Mouse (Mus musculus) hindbrain, embryonic 14.5 days (tissue): ENCODE results near the gene Gm7138. TPM values are rescaled to one million over a fixed set of nuclear protein-coding genes. Genes with fewer than 3 reads are reported as not detected.
"Not testable (repeated sequence)": the region's sequence is repeated elsewhere in the genome, so short reads cannot be mapped to it uniquely, and the experiment has no call there.

Experiments used
- ATAC-seq: fragments of 200-750 bp; cut with Nextera tagmentation; 2 replicates; pipeline ENCODE4 v1.8.0; 2017; ENCODE audit warnings: moderate number of reproducible peaks, mild to moderate bottlenecking, moderate TSS enrichment, moderate library complexity; ENCODE audit not compliant: low FRiP score
- DNase-seq: peaks from one replicate; pipeline ENCODE4 v3.0.0-alpha.2; 2015; ENCODE audit warnings: low spot score
- H3K27ac ChIP-seq: fragments of 300-500 bp; sonication (generic); 2 replicates; pipeline ENCODE4 v1.5.1; 2014; ENCODE audit warnings: mild to moderate bottlenecking, moderate library complexity
- H3K27me3 ChIP-seq: fragments of 300-500 bp; sonication (generic); 2 replicates; pipeline ENCODE4 v1.6.1; 2014; ENCODE audit warnings: mild to moderate bottlenecking, low read length, mixed read lengths; ENCODE audit not compliant: control insufficient read depth, insufficient read depth
- H3K36me3 ChIP-seq: fragments of 300-500 bp; sonication (generic); replicated peaks from 2 replicates; pipeline ENCODE4 v1.6.1; 2014; ENCODE audit not compliant: control insufficient read depth, insufficient read depth
- H3K4me1 ChIP-seq: fragments of 300-500 bp; sonication (generic); replicated peaks from 2 replicates; pipeline ENCODE4 v1.6.1; 2014; ENCODE audit warnings: antibody characterized with exemption, low read length, mixed read lengths; ENCODE audit not compliant: control insufficient read depth, insufficient read depth
- H3K4me2 ChIP-seq: fragments of 300-500 bp; sonication (generic); replicated peaks from 2 replicates; pipeline ENCODE4 v1.6.1; 2014; ENCODE audit warnings: mild to moderate bottlenecking, moderate library complexity
- H3K4me3 ChIP-seq: fragments of 300-500 bp; sonication (generic); replicated peaks from 2 replicates; pipeline ENCODE4 v1.5.1; 2014; ENCODE audit warnings: mild to moderate bottlenecking, low read length
- H3K9ac ChIP-seq: fragments of 300-500 bp; sonication (generic); 2 replicates; pipeline ENCODE4 v1.6.1; 2014
- H3K9me3 ChIP-seq: fragments of 300-500 bp; sonication (generic); 2 replicates; pipeline ENCODE4 v1.6.1; 2016; ENCODE audit warnings: low read length; ENCODE audit not compliant: control insufficient read depth
- WGBS: fragments of 180-500 bp; shearing (Covaris S2); extraction: QIAGEN DNeasy Blood & Tissue Kit; methylation state at CpG from one replicate; pipeline ENCODE4 v1.1.7; 2014; 5-methylcytosine and 5-hydroxymethylcytosine counted together
- polyA plus RNA-seq: library from polyadenylated mRNA; unstranded; fragments of >200 nt; fragmentation: Nextera tagmentation; extraction: Ambion mirVana; gene quantifications from 2 replicates; pipeline ENCODE4 v1.2.1, GENCODE M21; 2014

The Gm7138 gene
- polyA plus RNA-seq, 1 experiment from 2014 or later, result not detected

DNA sequence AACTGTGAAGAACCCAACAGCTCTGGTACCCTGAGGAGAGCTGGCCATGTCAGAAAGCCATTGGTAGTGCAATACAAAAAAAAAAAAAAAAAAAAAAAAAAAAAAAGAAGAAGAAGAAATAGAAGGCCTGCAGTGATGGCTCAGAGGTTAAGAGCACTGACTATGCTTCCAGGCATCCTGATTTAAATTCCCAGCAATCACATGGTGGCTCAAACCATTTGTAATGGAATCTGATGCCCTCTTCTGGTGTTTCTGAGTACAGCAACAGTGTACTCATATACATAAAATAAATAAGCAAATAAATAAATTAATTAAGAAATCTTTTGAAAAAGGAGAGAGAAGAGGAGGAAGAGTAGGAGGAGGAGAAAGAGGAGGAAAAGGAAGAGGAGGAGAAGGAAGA is 23.3 kb downstream of the Gm7138 start:
- no peak overlapping the region for H3K9ac ChIP-seq
- DNase-seq (no peak), ATAC-seq (no peak)

DNA sequence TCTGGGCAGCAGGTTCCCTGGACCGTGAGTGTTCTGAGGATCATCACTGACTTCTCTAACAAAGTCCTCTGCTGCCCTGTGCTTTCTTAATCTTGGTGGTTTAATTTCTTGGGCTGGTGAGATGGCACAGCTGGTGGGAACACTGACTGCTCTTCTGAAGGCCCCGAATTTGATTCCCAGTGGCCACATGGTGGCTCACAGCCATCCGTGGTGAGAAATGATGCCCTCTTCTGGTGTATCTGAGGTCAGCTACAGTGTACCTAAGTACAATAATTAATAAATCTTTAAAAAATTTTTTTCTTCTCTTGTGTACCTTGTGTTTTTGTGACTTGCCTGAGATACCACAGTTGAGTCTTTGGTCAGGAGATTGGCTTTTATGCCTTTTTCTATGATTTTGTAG is 24.4 kb downstream of the Gm7138 start:
- 69% methylated on average over 3 of the region's 3 CpGs for WGBS
- not testable (repeated sequence) for H3K27ac ChIP-seq, H3K4me1 ChIP-seq, H3K27me3 ChIP-seq, H3K4me3 ChIP-seq, DNase-seq, ATAC-seq, H3K9me3 ChIP-seq, H3K9ac ChIP-seq, H3K4me2 ChIP-seq, H3K36me3 ChIP-seq

More for the DNA sequence above, 23.3 kb downstream of the Gm7138 start:
- Histone ChIP-seq H3K4me2 (no peak overlapping the region), H3K36me3 (no peaks in the 10 kb centered on the region), H3K4me1 (no peaks in the 10 kb centered on the region), H3K27me3 (no peaks in the 10 kb centered on the region), H3K4me3 (no peak overlapping the region), H3K27ac (no peak overlapping the region), H3K9me3 (no peaks in the 10 kb centered on the region)

DNA sequence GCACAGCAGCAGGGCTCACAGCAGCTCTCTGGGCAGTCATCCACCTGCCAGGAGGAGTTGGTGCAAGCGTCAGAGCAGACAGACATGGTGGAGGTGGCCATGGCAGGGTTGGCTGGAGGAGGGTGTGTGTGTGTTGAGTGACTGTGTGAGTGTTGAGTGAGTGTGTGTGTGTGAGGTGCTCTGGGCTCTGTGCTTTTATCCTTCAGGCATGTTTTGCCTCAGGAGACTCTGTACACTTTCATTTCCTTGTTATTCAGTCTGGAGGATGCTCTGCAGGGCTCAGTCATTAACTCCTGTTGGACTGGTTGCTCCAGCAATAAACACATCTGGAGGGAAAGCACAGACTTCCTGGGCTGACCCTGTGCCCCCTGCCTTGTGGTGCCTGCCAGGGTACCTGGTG is 25.5 kb downstream of the Gm7138 start, which contains the start of gene Gm9736:
Gene Gm9736 (minus strand): TSS at position 101 of the 400 bp plus-strand sequence.
- ATAC-seq, DNase-seq: not testable (repeated sequence)

DNA sequence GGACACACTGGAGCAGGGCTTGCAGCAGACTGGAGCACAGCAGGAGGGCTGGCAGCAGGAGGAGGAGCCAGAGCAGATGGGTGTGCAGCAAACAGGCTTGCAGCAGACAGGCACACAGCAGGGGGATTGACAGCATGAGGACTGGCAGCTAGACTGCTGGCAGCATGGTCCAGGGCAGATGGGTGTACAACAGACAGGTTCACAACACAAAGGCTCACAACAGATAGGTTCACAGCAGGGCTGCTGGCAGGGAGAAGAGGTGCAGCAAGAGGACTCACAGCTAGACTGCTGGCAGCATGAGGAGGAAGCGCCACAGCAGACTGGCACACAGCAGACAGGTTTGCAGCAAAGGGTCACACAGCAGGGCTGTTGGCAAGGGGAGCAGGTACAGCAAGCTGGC is 26.1 kb downstream of the Gm7138 start:
- H3K27me3 ChIP-seq, H3K36me3 ChIP-seq, ATAC-seq, H3K27ac ChIP-seq, H3K4me1 ChIP-seq, H3K9me3 ChIP-seq, H3K9ac ChIP-seq, DNase-seq, H3K4me2 ChIP-seq, H3K4me3 ChIP-seq: not testable (repeated sequence)
- WGBS, result 70% methylated on average over 1 of the region's 1 CpGs

More for the DNA sequence above, 25.5 kb downstream of the Gm7138 start, which contains the start of gene Gm9736:
- H3K9ac ChIP-seq, H3K9me3 ChIP-seq, H3K27ac ChIP-seq, H3K4me3 ChIP-seq, H3K4me2 ChIP-seq, H3K4me1 ChIP-seq, H3K27me3 ChIP-seq, H3K36me3 ChIP-seq: not testable (repeated sequence)
- 44% methylated on average over 1 of the region's 1 CpGs for WGBS

DNA sequence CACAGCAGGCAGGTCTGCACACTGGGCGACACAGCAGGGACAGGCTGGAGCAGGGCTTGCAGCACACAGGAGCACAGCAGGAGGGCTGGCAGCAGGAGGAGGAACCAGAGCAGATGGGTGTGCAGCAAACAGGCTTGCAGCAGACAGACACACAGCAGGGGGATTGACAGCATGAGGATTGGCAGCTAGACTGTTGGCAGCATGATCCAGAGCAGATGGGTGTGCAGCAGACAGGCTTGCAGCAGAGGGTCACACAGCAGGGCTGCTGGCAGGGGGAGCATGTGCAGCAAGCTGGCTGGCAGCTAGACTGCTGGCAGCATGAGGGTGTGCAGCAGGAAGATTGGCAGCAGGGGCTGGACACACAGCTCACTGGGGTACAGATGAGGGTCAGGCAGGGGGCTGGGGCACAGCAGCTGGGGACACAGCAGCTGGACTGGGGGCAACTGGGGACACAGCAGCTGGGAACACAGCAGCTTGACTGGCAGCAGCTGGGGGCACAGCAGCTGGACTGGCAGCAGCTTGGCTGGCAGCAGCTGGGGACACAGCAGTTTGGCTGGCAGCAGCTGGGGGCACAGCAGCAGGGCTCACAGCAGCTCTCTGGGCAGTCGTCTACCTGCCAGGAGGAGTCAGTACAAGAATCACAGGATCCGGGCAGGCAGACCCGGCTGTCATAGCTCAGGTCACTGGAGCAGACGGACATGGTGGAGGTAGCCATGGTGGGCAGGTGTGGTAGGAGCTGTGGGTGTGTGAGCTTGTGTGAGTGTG is 34.6 kb downstream of the Gm7138 start, which contains the start of gene Gm18596:
Gene Gm18596 (minus strand): TSS at position 715 of the 765 bp plus-strand sequence.
- H3K9me3 ChIP-seq, H3K4me3 ChIP-seq, H3K27me3 ChIP-seq, ATAC-seq, H3K4me1 ChIP-seq, H3K36me3 ChIP-seq, H3K27ac ChIP-seq, DNase-seq, H3K4me2 ChIP-seq, H3K9ac ChIP-seq: not testable (repeated sequence)
- WGBS, result 58% methylated on average over 4 of the region's 5 CpGs

DNA sequence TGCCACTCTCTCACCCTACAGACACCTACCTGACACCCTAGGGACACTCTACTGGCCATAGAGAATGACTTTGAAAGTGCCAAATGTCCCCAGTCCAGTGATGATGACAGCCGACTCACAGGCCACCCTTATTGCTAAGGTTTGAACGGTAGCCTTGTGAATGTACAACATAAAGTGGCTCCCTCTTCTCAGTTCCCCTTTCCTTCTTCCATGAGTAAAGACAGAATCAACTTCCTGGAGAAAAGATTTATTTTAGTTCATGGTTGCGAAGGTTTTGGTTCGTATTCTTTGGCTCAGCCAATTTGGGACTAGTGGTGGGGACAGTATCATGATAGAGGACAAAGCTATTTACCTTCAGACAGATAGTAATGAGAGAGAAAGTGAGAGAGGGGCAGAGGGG is 37.8 kb downstream of the Gm7138 start:
- WGBS, result 90% methylated on average over 4 of the region's 4 CpGs
- ATAC-seq (no peak), DNase-seq (no peak)
- Histone ChIP-seq H3K9me3 (peaks cover 4% of the 10 kb centered on the region; the same call in 1 of the 2 replicates), H3K4me3 (no peak overlapping the region), H3K4me1 (no peaks in the 10 kb centered on the region), H3K27ac (no peak overlapping the region), H3K4me2 (no peak overlapping the region), H3K27me3 (no peaks in the 10 kb centered on the region), H3K36me3 (no peaks in the 10 kb centered on the region), H3K9ac (no peak overlapping the region)

DNA sequence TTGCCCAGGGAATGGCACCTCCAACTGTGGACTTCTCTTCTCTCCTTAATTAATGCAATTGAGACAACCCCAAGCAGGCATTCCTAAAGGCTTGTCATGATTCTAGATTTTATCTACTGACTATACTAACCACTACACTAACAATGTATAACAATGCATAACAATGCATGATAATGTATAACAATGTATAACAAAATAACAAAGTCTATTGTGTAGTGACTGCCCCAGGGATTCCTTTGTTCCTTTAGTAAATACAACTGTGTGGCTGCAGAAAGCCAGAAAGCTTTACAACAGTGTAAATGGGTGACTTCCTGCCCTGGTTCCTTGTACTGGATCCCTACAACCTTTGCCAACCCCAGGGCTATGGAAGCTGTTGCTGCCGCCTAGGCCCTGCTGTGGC is 40.8 kb downstream of the Gm7138 start:
- no peak overlapping the region for H3K27ac ChIP-seq
- no peaks in the 10 kb centered on the region for H3K36me3 ChIP-seq
- no peak overlapping the region for H3K4me3 ChIP-seq
- no peak for DNase-seq
- H3K27me3 ChIP-seq, result no peaks in the 10 kb centered on the region
- no peak for ATAC-seq
- H3K9ac ChIP-seq, result no peak overlapping the region
- WGBS, result 94% methylated on average over 1 of the region's 1 CpGs
- H3K4me1 ChIP-seq, result no peaks in the 10 kb centered on the region
- peaks cover 4% of the 10 kb centered on the region; the same call in 1 of the 2 replicates for H3K9me3 ChIP-seq
- no peak overlapping the region for H3K4me2 ChIP-seq

DNA sequence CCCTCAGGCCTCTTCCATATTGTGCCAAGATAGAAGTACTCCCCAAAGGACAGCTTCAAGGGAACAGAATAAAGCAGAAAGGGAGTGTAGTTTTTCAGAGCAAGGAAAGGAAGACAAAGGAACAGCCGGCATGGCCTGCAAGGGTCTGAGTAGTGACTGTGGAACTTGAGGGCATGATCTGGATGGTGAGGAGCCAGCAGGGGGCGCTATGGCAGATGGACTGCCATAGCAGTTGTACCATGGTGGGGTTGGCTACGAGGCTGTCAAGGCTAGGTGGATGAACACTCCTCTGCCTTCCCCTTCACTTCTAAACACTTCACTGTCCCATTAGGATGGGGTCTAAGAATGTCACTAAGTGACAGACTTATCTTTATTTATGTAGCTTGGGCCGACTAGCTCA is 47.5 kb downstream of the Gm7138 start:
- Histone ChIP-seq H3K4me2 (no peak overlapping the region), H3K27ac (no peak overlapping the region), H3K4me3 (no peak overlapping the region), H3K4me1 (no peaks in the 10 kb centered on the region), H3K9me3 (no peaks in the 10 kb centered on the region), H3K27me3 (no peaks in the 10 kb centered on the region), H3K9ac (no peak overlapping the region), H3K36me3 (no peaks in the 10 kb centered on the region)
- ATAC-seq (no peak), DNase-seq (no peak)
- WGBS, result 48% methylated on average over 4 of the region's 4 CpGs

DNA sequence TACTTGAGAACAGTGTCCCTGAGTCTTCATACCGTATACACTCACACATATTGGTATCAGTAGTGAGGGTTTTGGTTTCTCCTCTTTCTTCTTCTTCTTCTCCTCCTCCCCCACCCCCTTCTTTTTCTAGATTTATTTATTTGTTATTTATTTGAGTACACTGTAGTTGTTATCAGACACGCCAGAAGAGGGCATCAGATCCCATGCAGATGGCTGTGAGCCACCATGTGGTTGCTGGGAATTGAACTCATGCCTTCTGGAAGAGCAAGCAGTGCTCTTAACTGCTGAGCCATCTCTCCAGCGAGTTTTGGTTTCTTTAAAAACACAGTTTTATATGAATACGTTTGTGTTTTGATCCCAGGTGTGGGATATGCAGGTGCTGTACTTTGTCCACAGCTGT is 48.5 kb downstream of the Gm7138 start:
- DNase-seq (no peak), ATAC-seq (no peak)
- no peaks in the 10 kb centered on the region for H3K9me3 ChIP-seq
- WGBS, result 68% methylated on average over 4 of the region's 4 CpGs
- no peak overlapping the region for H3K9ac ChIP-seq
- no peak overlapping the region for H3K27ac ChIP-seq
- H3K4me2 ChIP-seq, result no peak overlapping the region
- H3K4me3 ChIP-seq, result no peak overlapping the region
- H3K27me3 ChIP-seq, result no peaks in the 10 kb centered on the region
- H3K4me1 ChIP-seq, result no peaks in the 10 kb centered on the region
- H3K36me3 ChIP-seq, result no peaks in the 10 kb centered on the region
